Mouse (Mus musculus) cerebellum, adult 8-10 months (tissue): Measurements from ENCODE around the gene Defb13.
A peak's percentile ranks its signal among the peaks of the same experiment; 100 is the strongest.
"Not testable (repeated sequence)": the region's sequence is repeated elsewhere in the genome, so short reads cannot be mapped to it uniquely, and the experiment has no call there.

Experiments
- DNase-seq: peaks from one replicate; pipeline ENCODE4 v3.0.0; 2022

Defb13 gene

GRCm38 (mm10) chr8:21946462-21946861 lies at the start of gene Defb13:
TSS of gene Defb13 (plus strand) at chr8:21946762.
- DNase-seq, result no peak

- DNase-seq, result not testable (repeated sequence)
Measured at GRCm38 (mm10) chr8:21906290-21906689, 40.3 kb upstream of the Defb13 start, which contains the start of gene Defb11. TSS of gene Defb11 (minus strand) at chr8:21906412.

GRCm38 (mm10) chr8:21911931-21912330 lies 34.6 kb upstream of the Defb13 start:
- DNase-seq, result no peak

- no peak for DNase-seq
Measured at GRCm38 (mm10) chr8:21912554-21912953, 34.0 kb upstream of the Defb13 start.

- no peak for DNase-seq
Measured at GRCm38 (mm10) chr8:21915625-21916024, 30.9 kb upstream of the Defb13 start.

GRCm38 (mm10) chr8:21930754-21931153 lies 15.8 kb upstream of the Defb13 start:
- not testable (repeated sequence) for DNase-seq

- DNase-seq, result no peak
Measured at GRCm38 (mm10) chr8:21932610-21933009, 14.0 kb upstream of the Defb13 start, which contains the start of gene Defb15. TSS of gene Defb15 (minus strand) at chr8:21932710.

- not testable (repeated sequence) for DNase-seq
Measured at GRCm38 (mm10) chr8:21938052-21938451, 8.5 kb upstream of the Defb13 start, which contains the start of gene Defb35. TSS of gene Defb35 (plus strand) at chr8:21938352.

GRCm38 (mm10) chr8:21947311-21948017 lies 902 bp downstream of the Defb13 start:
- no peak for DNase-seq

GRCm38 (mm10) chr8:21955321-21955720 lies 8.8 kb downstream of the Defb13 start:
- peak; percentile 3 for DNase-seq

GRCm38 (mm10) chr8:21956336-21956735 lies 9.8 kb downstream of the Defb13 start:
- no peak for DNase-seq

- no peak for DNase-seq
Measured at GRCm38 (mm10) chr8:21958414-21958813, 11.9 kb downstream of the Defb13 start, which contains the start of gene Fam90a1a. TSS of gene Fam90a1a (plus strand) at chr8:21958714.

- DNase-seq, result no peak
Measured at GRCm38 (mm10) chr8:21966646-21967045, 20.1 kb downstream of the Defb13 start.

- no peak for DNase-seq
Measured at GRCm38 (mm10) chr8:21969475-21969874, 22.9 kb downstream of the Defb13 start, which contains the start of gene Ccdc70. TSS of gene Ccdc70 (plus strand) at chr8:21969775.

- no peak for DNase-seq
Measured at GRCm38 (mm10) chr8:21978193-21978592, 31.6 kb downstream of the Defb13 start.

- peak; percentile 13 for DNase-seq
Measured at GRCm38 (mm10) chr8:21981664-21982337, 35.2 kb downstream of the Defb13 start.

GRCm38 (mm10) chr8:21992184-21992583 lies 45.6 kb downstream of the Defb13 start:
- peak; percentile 46 for DNase-seq

- no peak for DNase-seq
Measured at GRCm38 (mm10) chr8:21995181-21995580, 48.6 kb downstream of the Defb13 start.
